Mouse (Mus musculus) olfactory bulb, adult 2 months (tissue): ENCODE results near the gene Cbx7.

ENCODE experiments used
- CTCF ChIP-seq: fragments of 200-500 bp; IDR thresholded peaks from 2 replicates; pipeline ENCODE4 v1.5.1; 2012; ENCODE audit warnings: low read depth, mild to moderate bottlenecking, low read length, moderate library complexity; ENCODE audit not compliant: insufficient read depth
- POLR2A ChIP-seq: fragments of 200-500 bp; IDR thresholded peaks from 2 replicates; pipeline ENCODE4 v1.6.1; 2012; ENCODE audit warnings: mild to moderate bottlenecking, low read depth, low read length, moderate library complexity; ENCODE audit not compliant: insufficient read depth

DNA sequence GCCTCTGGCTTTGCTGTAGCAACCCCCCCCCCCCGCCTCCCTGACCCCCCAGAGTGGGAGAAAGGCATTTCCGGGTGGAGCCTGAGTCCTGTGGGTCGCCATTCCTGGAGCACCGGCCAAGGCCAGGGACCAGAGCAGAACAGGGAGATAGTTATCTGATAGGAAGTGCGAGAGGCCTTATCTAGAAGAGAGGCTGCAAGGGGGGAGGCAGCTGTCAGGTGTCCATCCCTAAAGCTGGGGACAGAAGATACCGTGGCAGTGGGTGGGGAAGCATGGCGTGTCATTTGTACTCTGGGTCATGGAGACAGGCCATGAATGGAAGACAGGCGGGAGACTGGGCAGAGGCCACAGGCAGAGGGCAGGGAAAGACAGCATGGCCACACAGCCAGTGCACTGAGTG is 29.8 kb upstream of the Cbx7 start:
- TF ChIP-seq POLR2A (no peak), CTCF (no peak)
